8 mouse cellular contexts compared by ENCODE assay signal in genomic region chr6:108784796-108785195, GRCm38 (mm10). TPM values are rescaled to one million over a fixed set of nuclear protein-coding genes. Genes with fewer than 3 reads are reported as not detected.
A peak's percentile ranks its signal among the peaks of the same experiment; 100 is the strongest.
DNase-seq lines count a peak whose midpoint lies in the region; ATAC-seq and TF ChIP-seq lines count a peak whose summit lies in the region.

No protein-coding gene starts in this region.

- no peak for TF ChIP-seq EP300 in stomach, postnatal 0 days (optimal IDR thresholded peaks at IDR 0.05)

- no peaks in the 10 kb centered on the region for H3K36me3 ChIP-seq in heart, embryonic 13.5 days
- H3K36me3 ChIP-seq in hindbrain, embryonic 10.5 days, result no peaks in the 10 kb centered on the region
- H3K36me3 ChIP-seq in liver, embryonic 16.5 days (ENCODE audit: control insufficient read depth, insufficient read depth), result no peaks in the 10 kb centered on the region
- H3K36me3 ChIP-seq in stomach, postnatal 0 days (ENCODE audit: control insufficient read depth, insufficient read depth, low read length), result no peaks in the 10 kb centered on the region

- ATAC-seq in heart, embryonic 13.5 days (ENCODE audit: extremely low read depth, insufficient number of reproducible peaks, low FRiP score, low TSS enrichment), result no peak
- ATAC-seq in liver, embryonic 16.5 days (ENCODE audit: low read depth), result no peak
- ATAC-seq in stomach, postnatal 0 days (ENCODE audit: low FRiP score, low TSS enrichment), result no peak

- H3K9ac ChIP-seq in heart, embryonic 13.5 days, result peak overlapping the region; percentile 99
- H3K9ac ChIP-seq in liver, embryonic 16.5 days (ENCODE audit: low read depth, low read length), result peak overlapping the region; percentile 96; the same call in 1 of the 2 replicates
- peak overlapping the region; percentile 43 for H3K9ac ChIP-seq in stomach, postnatal 0 days (ENCODE audit: low read length)

- DNase-seq in heart, adult 11 months, result no peak
- DNase-seq in MEL-GATA-1-ER (ENCODE audit: extremely low read depth, low read depth), result peak; percentile 53
- DNase-seq in hindbrain, embryonic 10.5 days (ENCODE audit: low spot score), result no peak
- no peak for DNase-seq in stomach, postnatal 0 days (ENCODE audit: low spot score)
- DNase-seq in cerebellum, adult 11 months, result no peak
- DNase-seq in urinary bladder, postnatal 14 days (ENCODE audit: low spot score), result no peak

- H3K4me2 ChIP-seq in heart, embryonic 13.5 days, result peak overlapping the region; percentile 82
- peak overlapping the region; percentile 78 for H3K4me2 ChIP-seq in liver, embryonic 16.5 days (ENCODE audit: low read depth, low read length)
- peak overlapping the region; percentile 84 for H3K4me2 ChIP-seq in stomach, postnatal 0 days (replicated peaks; ENCODE audit: low read depth)

- peak overlapping the region; percentile 100 for H3K4me3 ChIP-seq in heart, embryonic 13.5 days
- H3K4me3 ChIP-seq in hindbrain, embryonic 10.5 days, result peak overlapping the region; percentile 99
- H3K4me3 ChIP-seq in liver, embryonic 16.5 days (ENCODE audit: low read depth, low read length), result peak overlapping the region; percentile 97
- peak overlapping the region; percentile 100 for H3K4me3 ChIP-seq in stomach, postnatal 0 days (ENCODE audit: low read depth, low read length)

- H3K9me3 ChIP-seq in heart, embryonic 13.5 days, result no peaks in the 10 kb centered on the region
- H3K9me3 ChIP-seq in hindbrain, embryonic 10.5 days, result no peaks in the 10 kb centered on the region
- no peaks in the 10 kb centered on the region for H3K9me3 ChIP-seq in liver, embryonic 16.5 days (replicated peaks; ENCODE audit: control insufficient read depth, low read length)
- no peaks in the 10 kb centered on the region for H3K9me3 ChIP-seq in stomach, postnatal 0 days (ENCODE audit: control insufficient read depth, low read length)

- 37% methylated on average over 5 of the region's 5 CpGs for whole genome bisulfite sequencing in heart, embryonic 13.5 days
- WGBS in hindbrain, embryonic 10.5 days, result 77% methylated on average over 5 of the region's 5 CpGs
- 7% methylated on average over 5 of the region's 5 CpGs for WGBS in liver, embryonic 16.5 days (ENCODE audit: insufficient replicate concordance)
- 37% methylated on average over 5 of the region's 5 CpGs for WGBS in stomach, postnatal 0 days

- no peaks in the 10 kb centered on the region for H3K27me3 ChIP-seq in heart, embryonic 13.5 days (replicated peaks)
- H3K27me3 ChIP-seq in hindbrain, embryonic 10.5 days (ENCODE audit: insufficient read depth, poor library complexity, severe bottlenecking), result no peaks in the 10 kb centered on the region
- H3K27me3 ChIP-seq in liver, embryonic 16.5 days (ENCODE audit: control insufficient read depth, insufficient read depth, low read depth, low read length), result no peaks in the 10 kb centered on the region
- H3K27me3 ChIP-seq in stomach, postnatal 0 days (ENCODE audit: control insufficient read depth, insufficient read depth, low read length), result no peaks in the 10 kb centered on the region

- H3K27ac ChIP-seq in heart, embryonic 13.5 days (replicated peaks), result no peak overlapping the region
- no peak overlapping the region for H3K27ac ChIP-seq in hindbrain, embryonic 10.5 days
- no peak overlapping the region for H3K27ac ChIP-seq in liver, embryonic 16.5 days (ENCODE audit: low read length)
- 0 out of 2 replicates have a peak overlapping the region, but pooled peaks have one; percentile 40 for H3K27ac ChIP-seq in stomach, postnatal 0 days (replicated peaks)

- peak; percentile 30; the same call in 1 of the 2 replicates for TF ChIP-seq CTCF in stomach, postnatal 0 days (IDR thresholded peaks at IDR 0.05; ENCODE audit: low read depth)

- H3K4me1 ChIP-seq in heart, embryonic 13.5 days, result peaks cover 22% of the 10 kb centered on the region
- H3K4me1 ChIP-seq in hindbrain, embryonic 10.5 days (replicated peaks), result peaks cover 18% of the 10 kb centered on the region
- H3K4me1 ChIP-seq in liver, embryonic 16.5 days (ENCODE audit: control insufficient read depth, low read depth, low read length), result peaks cover 16% of the 10 kb centered on the region
- H3K4me1 ChIP-seq in stomach, postnatal 0 days (replicated peaks; ENCODE audit: control insufficient read depth, insufficient read depth), result peaks cover 4% of the 10 kb centered on the region; the same call in 1 of the 2 replicates

RNA-seq across cellular contexts. Expression of gene Arl8b, which starts 1.9 kb away (rescaled TPM):
- polyA plus RNA-seq in heart, embryonic 13.5 days (2015; fragmentation: Nextera tagmentation; extraction: Ambion mirVana), result 57.8 and 63.2 TPM in 2 replicates
- polyA plus RNA-seq in hindbrain, embryonic 10.5 days (2016; fragmentation: Nextera tagmentation; extraction: Ambion mirVana), result 63.5 and 65.9 TPM in 2 replicates
- 32.2 and 33.1 TPM in 2 replicates for polyA plus RNA-seq in liver, embryonic 16.5 days (2015; fragmentation: Nextera tagmentation; extraction: Ambion mirVana)
- polyA plus RNA-seq in stomach, postnatal 0 days (2015; fragmentation: Nextera tagmentation; extraction: Ambion mirVana), result 57.5 and 60.5 TPM in 2 replicates

RNA-seq across cellular contexts. Expression of gene Edem1, which starts 43.6 kb away (rescaled TPM):
- 10.2 and 14.1 TPM in 2 replicates for polyA plus RNA-seq in heart, embryonic 13.5 days (2015; fragmentation: Nextera tagmentation; extraction: Ambion mirVana)
- 16.7 and 16.8 TPM in 2 replicates for polyA plus RNA-seq in hindbrain, embryonic 10.5 days (2016; fragmentation: Nextera tagmentation; extraction: Ambion mirVana)
- 11.6 and 13.8 TPM in 2 replicates for polyA plus RNA-seq in liver, embryonic 16.5 days (2015; fragmentation: Nextera tagmentation; extraction: Ambion mirVana)
- 34.8 and 35.8 TPM in 2 replicates for polyA plus RNA-seq in stomach, postnatal 0 days (2015; fragmentation: Nextera tagmentation; extraction: Ambion mirVana)

Comparison
In these comparisons a context has a peak if more than half of its experiments do, and no peak if none do; other contexts are left out.
1. H3K9ac ChIP-seq: peak in every context shown above with its lines; median percentile 99 in heart, embryonic 13.5 days; 96 in liver, embryonic 16.5 days; 43 in stomach, postnatal 0 days.